Mouse (Mus musculus) ES-E14 (cell line): Measurements from ENCODE around the gene Fam149a. TPM values are rescaled to one million over a fixed set of nuclear protein-coding genes. Genes with fewer than 3 reads are reported as not detected.

ENCODE experiments used
- DNase-seq: peaks from one replicate; pipeline ENCODE4 v3.0.0-alpha.2; 2013; ENCODE audit warnings: low read depth, low spot score
- H3K27ac ChIP-seq: 2 replicates; pipeline ENCODE4 v1.5.1; 2012; ENCODE audit warnings: low read depth, mild to moderate bottlenecking, low read length, moderate library complexity, mixed read lengths; ENCODE audit not compliant: poor library complexity, insufficient read depth, severe bottlenecking
- H3K36me3 ChIP-seq: 2 replicates; pipeline ENCODE4 v1.6.1; 2012; ENCODE audit warnings: mild to moderate bottlenecking, low read length, moderate library complexity, mixed read lengths; ENCODE audit not compliant: control insufficient read depth, poor library complexity, insufficient read depth, severe bottlenecking
- H3K4me1 ChIP-seq, 2 experiments: fragments of 150-350 bp in 1 of 2; sonication (generic) in 1 of 2; 2 replicates each; pipeline ENCODE4 v1.6.1; 2012; ENCODE audit warnings: low read length in 2 of 2, mild to moderate bottlenecking in 1 of 2, mixed read lengths in 1 of 2; ENCODE audit not compliant: control insufficient read depth in 2 of 2, insufficient read depth in 2 of 2, poor library complexity in 1 of 2
- H3K4me3 ChIP-seq, 2 experiments: fragments of 150-350 bp in 1 of 2; sonication (generic) in 1 of 2; 2 replicates each; pipeline ENCODE4 v1.5.1; 2012; ENCODE audit warnings: low read length in 2 of 2, low read depth in 1 of 2, mild to moderate bottlenecking in 1 of 2, mixed read lengths in 1 of 2; ENCODE audit not compliant: insufficient read depth in 1 of 2, poor library complexity in 1 of 2, severe bottlenecking in 1 of 2
- H3K9ac ChIP-seq: 2 replicates; pipeline ENCODE4 v1.6.1; 2012; ENCODE audit warnings: low read depth, mild to moderate bottlenecking, low read length, mixed read lengths; ENCODE audit not compliant: poor library complexity, insufficient read depth, severe bottlenecking
- H3K9me3 ChIP-seq: fragments of 150-350 bp; sonication (generic); 2 replicates; pipeline ENCODE4 v1.6.1; 2012; ENCODE audit warnings: low read depth, mild to moderate bottlenecking, low read length; ENCODE audit not compliant: control insufficient read depth, insufficient read depth
- CHD2 ChIP-seq: IDR thresholded peaks from 2 replicates; pipeline ENCODE4 v1.6.1; 2014; ENCODE audit warnings: mild to moderate bottlenecking, low read depth, low read length, inconsistent platforms
- HCFC1 ChIP-seq: IDR thresholded peaks from 2 replicates; pipeline ENCODE4 v1.6.1; 2012; ENCODE audit warnings: low read length, inconsistent platforms, borderline replicate concordance; ENCODE audit not compliant: insufficient read depth
- MAFK ChIP-seq: IDR thresholded peaks from 2 replicates; pipeline ENCODE4 v1.6.1; 2014; ENCODE audit warnings: mild to moderate bottlenecking, low read depth, low read length, inconsistent platforms; ENCODE audit not compliant: insufficient read depth
- ZC3H11A ChIP-seq: IDR thresholded peaks from 2 replicates; pipeline ENCODE4 v1.6.1; 2012; ENCODE audit warnings: low read depth, mild to moderate bottlenecking, inconsistent platforms, low read length, borderline replicate concordance
- ZNF384 ChIP-seq: IDR thresholded peaks from 2 replicates; pipeline ENCODE4 v1.6.1; 2012; ENCODE audit warnings: low read depth, low read length, inconsistent platforms
- in situ Hi-C, 2 experiments: fragments of 600-800 bp; cut with MboI; formaldehyde crosslinking; loops; one replicate each; pipeline ENCODE4 v1.15.1; 2025; ENCODE audit warnings: low sequenced_read_pairs in 2 of 2, inconsistent platforms in 1 of 2; ENCODE audit not compliant: unreplicated experiment in 2 of 2
- total RNA-seq: library from RNA; depleted of rRNA; stranded (reverse); fragments of 300-350 nt; gene quantifications from 2 replicates; pipeline ENCODE4 v1.2.3, GENCODE M21; 2012; rRNA removed

Gene Fam149a
- total RNA-seq, 1 experiment: 1.7 TPM

DNA sequence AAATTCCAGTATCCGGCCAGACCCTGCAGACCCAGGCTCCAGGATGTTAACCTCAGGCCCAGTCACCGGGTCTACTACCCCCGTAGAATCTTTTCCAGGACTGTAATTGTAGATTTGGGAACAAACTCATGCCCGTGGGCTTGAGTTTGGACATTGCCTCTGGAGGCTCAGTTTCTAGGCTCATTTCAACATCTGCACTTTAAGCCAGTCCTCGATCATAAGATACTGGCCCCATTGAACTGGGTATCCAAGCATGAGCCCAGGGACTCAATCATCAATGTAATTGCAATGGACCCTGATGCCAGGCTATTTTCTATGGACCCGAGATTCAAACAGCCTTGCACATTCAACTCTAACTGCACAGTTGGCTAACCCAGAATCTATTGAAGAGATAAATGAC, 86.8 kb downstream of the Fam149a start:
- no peak overlapping the region for H3K27ac ChIP-seq
- no peak overlapping the region for H3K4me3 ChIP-seq
- TF ChIP-seq MAFK (no peak), ZNF384 (no peak), CHD2 (no peak), HCFC1 (no peak), ZC3H11A (no peak)
- DNase-seq: no peak
- no peaks in the 10 kb centered on the region for H3K36me3 ChIP-seq
- H3K9me3 ChIP-seq: no peaks in the 10 kb centered on the region
- H3K4me1 ChIP-seq: no peaks in the 10 kb centered on the region
- in situ Hi-C loops: no loop called here
- no peak overlapping the region for H3K9ac ChIP-seq

DNA sequence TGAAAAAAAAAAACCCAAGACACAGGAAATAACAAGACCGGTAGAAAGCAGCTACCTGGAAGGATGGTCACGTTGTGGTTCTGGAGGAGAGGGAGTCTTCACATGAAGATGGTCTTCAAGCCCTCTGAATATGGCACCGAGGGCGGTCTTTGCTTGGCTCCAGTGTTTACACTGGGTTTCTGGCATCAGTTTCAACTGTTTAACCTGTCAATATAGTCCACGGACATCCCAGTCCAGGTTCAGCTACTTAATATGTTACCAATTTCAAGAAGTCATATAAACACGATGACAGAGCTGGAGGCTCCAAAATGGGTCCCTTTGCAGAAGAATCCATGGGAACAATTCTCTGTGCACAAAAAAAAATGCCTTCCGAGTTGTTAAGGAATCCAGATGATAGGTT, 87.4 kb downstream of the Fam149a start, which contains the start of gene Klkb1:
Gene Klkb1, minus strand, starts transcription at position 173 of the 400 bp plus-strand sequence.
- Histone ChIP-seq H3K36me3 (no peaks in the 10 kb centered on the region), H3K27ac (no peak within 1 kb of the TSS), H3K9me3 (no peaks in the 10 kb centered on the region), H3K4me1 (no peaks in the 10 kb centered on the region), H3K9ac (no peak within 1 kb of the TSS), H3K4me3 (no peak within 1 kb of the TSS)
- no peak for DNase-seq
- no peak for TF ChIP-seq MAFK
- no peak for TF ChIP-seq HCFC1
- no peak for TF ChIP-seq CHD2
- no peak for TF ChIP-seq ZNF384
- no peak for TF ChIP-seq ZC3H11A
- in situ Hi-C loops: no loop called here

DNA sequence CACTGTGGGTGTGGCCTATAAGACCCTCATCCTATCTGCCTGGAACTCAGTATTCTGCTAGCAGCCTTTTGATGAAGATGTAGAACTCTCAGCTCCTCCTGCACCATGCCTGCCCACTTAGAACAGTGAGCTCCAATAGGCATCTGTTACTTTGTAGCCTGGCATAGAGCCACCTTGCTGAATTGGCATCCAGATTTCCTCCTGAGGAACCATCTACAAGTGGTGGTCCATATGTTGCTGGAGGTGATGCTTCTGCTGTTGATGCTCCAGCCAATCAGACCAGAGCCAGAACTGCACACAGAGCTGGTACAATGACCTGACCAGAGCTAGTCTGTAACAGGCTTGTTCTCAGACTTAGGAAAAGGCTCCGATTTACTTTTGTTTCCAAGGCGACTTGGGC, 90.3 kb downstream of the Fam149a start:
- Histone ChIP-seq H3K9ac (no peak overlapping the region), H3K4me1 (no peaks in the 10 kb centered on the region), H3K36me3 (no peaks in the 10 kb centered on the region), H3K9me3 (no peaks in the 10 kb centered on the region), H3K4me3 (no peak overlapping the region), H3K27ac (no peak overlapping the region)
- no peak for DNase-seq
- TF ChIP-seq HCFC1 (no peak), ZNF384 (no peak), CHD2 (no peak), MAFK (no peak)
- in situ Hi-C loops: no loop called here

Other genes with a start within 250 kb of the Fam149a start
- not detected in 2 replicates for gene F11, start 120.3 kb downstream of the Fam149a start, total RNA-seq
- not detected in 2 replicates for gene Klkb1, start 87.4 kb downstream of the Fam149a start, total RNA-seq
- not detected in 2 replicates for gene Gm45753, start 73.8 kb downstream of the Fam149a start, total RNA-seq
- 0.11 and 0.27 TPM in 2 replicates for gene Cyp4v3, start 49.1 kb downstream of the Fam149a start, total RNA-seq
- gene Tlr3, start 28.8 kb upstream of the Fam149a start, total RNA-seq: 0.58 and 0.74 TPM in 2 replicates
- 2.1 and 3.8 TPM in 2 replicates for gene Sorbs2, start 125.5 kb upstream of the Fam149a start, total RNA-seq